Mouse (Mus musculus): ENCODE measurements around the gene Tjp2. TPM values are rescaled to one million over a fixed set of nuclear protein-coding genes. Genes with fewer than 3 reads are reported as not detected.

Gene Tjp2
- polyA plus RNA-seq, 1 experiment from 2014 or later: 22.7 TPM

- H3K27me3 ChIP-seq (ENCODE audit: control insufficient read depth, insufficient read depth, low read length): no peaks in the 10 kb centered on the region
- peak; percentile 52 for ATAC-seq (ENCODE audit: insufficient number of reproducible peaks, insufficient read depth, low FRiP score, low read depth)
Measured at GRCm38 (mm10) chr19:24212552-24213249, 12.1 kb downstream of the Tjp2 start.

GRCm38 (mm10) chr19:24211168-24211567 lies 13.7 kb downstream of the Tjp2 start:
- Histone ChIP-seq H3K27me3 (ENCODE audit: control insufficient read depth, insufficient read depth, low read length) (no peaks in the 10 kb centered on the region), H3K27ac (replicated peaks in 1 of 2; ENCODE audit: control insufficient read depth in 1 of 2, insufficient read depth in 1 of 2, low read depth in 2 of 2, low read length in 2 of 2) (no peak overlapping the region), H3K9me3 (ENCODE audit: control insufficient read depth, low read length) (peaks cover 3% of the 10 kb centered on the region; the same call in 1 of the 2 replicates), H3K4me2 (ENCODE audit: low read length) (no peak overlapping the region), H3K9ac (ENCODE audit: low read length) (no peak overlapping the region), H3K4me3 (ENCODE audit: control insufficient read depth in 1 of 2, insufficient read depth in 1 of 2, low read depth in 1 of 2, low read length in 2 of 2) (no peak overlapping the region), H3K4me1 (ENCODE audit: control insufficient read depth in 2 of 2, insufficient read depth in 2 of 2, low read length in 2 of 2) (peaks cover 21 to 31% of the 10 kb centered on the region in 2 experiments), H3K36me3 (ENCODE audit: control insufficient read depth, insufficient read depth, low read length) (no peaks in the 10 kb centered on the region)
- no peak for ATAC-seq (ENCODE audit: insufficient number of reproducible peaks, insufficient read depth, low FRiP score, low read depth)
- 69% methylated on average over 10 of the region's 10 CpGs for WGBS

More at GRCm38 (mm10) chr19:24212552-24213249, 12.1 kb downstream of the Tjp2 start:
- peaks cover 21 to 31% of the 10 kb centered on the region in 2 experiments for H3K4me1 ChIP-seq (ENCODE audit: control insufficient read depth in 2 of 2, insufficient read depth in 2 of 2, low read length in 2 of 2)
- H3K4me2 ChIP-seq (ENCODE audit: low read length): peak overlapping the region; percentile 49
- H3K27ac ChIP-seq (replicated peaks in 1 of 2; ENCODE audit: control insufficient read depth in 1 of 2, insufficient read depth in 1 of 2, low read depth in 2 of 2, low read length in 2 of 2): peak overlapping the region; percentile 77 to 83
- peak overlapping the region; percentile 40; the same call in 1 of the 2 replicates for H3K9ac ChIP-seq (ENCODE audit: low read length)
- H3K4me3 ChIP-seq (ENCODE audit: control insufficient read depth in 1 of 2, insufficient read depth in 1 of 2, low read depth in 1 of 2, low read length in 2 of 2): no peak overlapping the region
- H3K9me3 ChIP-seq (ENCODE audit: control insufficient read depth, low read length): peaks cover 3% of the 10 kb centered on the region; the same call in 1 of the 2 replicates
- 39% methylated on average over 12 of the region's 12 CpGs for WGBS
- no peaks in the 10 kb centered on the region for H3K36me3 ChIP-seq (ENCODE audit: control insufficient read depth, insufficient read depth, low read length)

- peaks cover 17 to 31% of the 10 kb centered on the region in 2 experiments for H3K4me1 ChIP-seq (ENCODE audit: control insufficient read depth in 2 of 2, insufficient read depth in 2 of 2, low read length in 2 of 2)
- H3K4me3 ChIP-seq (ENCODE audit: control insufficient read depth in 1 of 2, insufficient read depth in 1 of 2, low read depth in 1 of 2, low read length in 2 of 2): no peak overlapping the region
- no peaks in the 10 kb centered on the region for H3K27me3 ChIP-seq (ENCODE audit: control insufficient read depth, insufficient read depth, low read length)
- 92% methylated on average over 15 of the region's 15 CpGs for whole genome bisulfite sequencing
- no peak overlapping the region for H3K27ac ChIP-seq (replicated peaks in 1 of 2; ENCODE audit: control insufficient read depth in 1 of 2, insufficient read depth in 1 of 2, low read depth in 2 of 2, low read length in 2 of 2)
- H3K9me3 ChIP-seq (ENCODE audit: control insufficient read depth, low read length): peaks cover 3% of the 10 kb centered on the region; the same call in 1 of the 2 replicates
- H3K9ac ChIP-seq (ENCODE audit: low read length): no peak overlapping the region
- no peaks in the 10 kb centered on the region for H3K36me3 ChIP-seq (ENCODE audit: control insufficient read depth, insufficient read depth, low read length)
- ATAC-seq (ENCODE audit: insufficient number of reproducible peaks, insufficient read depth, low FRiP score, low read depth): no peak
- no peak overlapping the region for H3K4me2 ChIP-seq (ENCODE audit: low read length)
Measured at GRCm38 (mm10) chr19:24209516-24209915, 15.3 kb downstream of the Tjp2 start.

- Histone ChIP-seq H3K4me3 (ENCODE audit: control insufficient read depth in 1 of 2, insufficient read depth in 1 of 2, low read depth in 1 of 2, low read length in 2 of 2) (no peak overlapping the region), H3K27me3 (ENCODE audit: control insufficient read depth, insufficient read depth, low read length) (no peaks in the 10 kb centered on the region), H3K36me3 (ENCODE audit: control insufficient read depth, insufficient read depth, low read length) (no peaks in the 10 kb centered on the region), H3K4me1 (ENCODE audit: control insufficient read depth in 2 of 2, insufficient read depth in 2 of 2, low read length in 2 of 2) (peaks cover 12 to 23% of the 10 kb centered on the region in 2 experiments), H3K9ac (ENCODE audit: low read length) (no peak overlapping the region), H3K9me3 (ENCODE audit: control insufficient read depth, low read length) (peaks cover 3% of the 10 kb centered on the region; the same call in 1 of the 2 replicates), H3K27ac (replicated peaks in 1 of 2; ENCODE audit: control insufficient read depth in 1 of 2, insufficient read depth in 1 of 2, low read depth in 2 of 2, low read length in 2 of 2) (no peak overlapping the region), H3K4me2 (ENCODE audit: low read length) (no peak overlapping the region)
- 83% methylated on average over 1 of the region's 1 CpGs for WGBS
- ATAC-seq (ENCODE audit: insufficient number of reproducible peaks, insufficient read depth, low FRiP score, low read depth): no peak
Measured at GRCm38 (mm10) chr19:24207967-24208366, 16.9 kb downstream of the Tjp2 start.

DNA sequence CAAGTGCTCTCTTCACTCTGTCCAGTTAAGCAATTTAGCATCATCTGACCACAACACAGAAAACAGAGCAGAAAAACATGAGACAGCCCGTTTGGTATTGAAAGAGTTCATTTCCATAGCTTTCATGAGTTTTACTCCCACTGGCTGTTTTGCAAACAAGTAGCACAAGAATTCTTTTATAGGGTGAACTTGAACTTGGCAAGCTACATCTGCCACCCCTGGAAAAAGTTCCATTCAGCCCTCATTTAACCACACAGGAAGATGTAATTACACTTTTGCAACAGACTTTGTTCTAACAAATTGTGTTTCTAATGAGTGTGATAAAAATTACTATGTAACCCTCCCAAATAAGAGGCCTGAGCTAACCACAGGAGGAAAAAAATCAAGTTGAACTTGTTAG lies 19.8 kb downstream of the Tjp2 start:
- no peak overlapping the region for H3K4me3 ChIP-seq (ENCODE audit: control insufficient read depth in 1 of 2, insufficient read depth in 1 of 2, low read depth in 1 of 2, low read length in 2 of 2)
- no peaks in the 10 kb centered on the region for H3K36me3 ChIP-seq (ENCODE audit: control insufficient read depth, insufficient read depth, low read length)
- ATAC-seq (ENCODE audit: insufficient number of reproducible peaks, insufficient read depth, low FRiP score, low read depth): no peak
- peaks cover 3% of the 10 kb centered on the region; the same call in 1 of the 2 replicates for H3K9me3 ChIP-seq (ENCODE audit: control insufficient read depth, low read length)
- H3K4me2 ChIP-seq (ENCODE audit: low read length): no peak overlapping the region
- H3K9ac ChIP-seq (ENCODE audit: low read length): no peak overlapping the region
- no peak overlapping the region for H3K27ac ChIP-seq (replicated peaks in 1 of 2; ENCODE audit: control insufficient read depth in 1 of 2, insufficient read depth in 1 of 2, low read depth in 2 of 2, low read length in 2 of 2)
- WGBS: 44% methylated on average over 1 of the region's 1 CpGs
- H3K27me3 ChIP-seq (ENCODE audit: control insufficient read depth, insufficient read depth, low read length): no peaks in the 10 kb centered on the region
- peaks cover 0 to 3% of the 10 kb centered on the region in 2 experiments; a peak in 1 of 4 replicates for H3K4me1 ChIP-seq (ENCODE audit: control insufficient read depth in 2 of 2, insufficient read depth in 2 of 2, low read length in 2 of 2)

- H3K27me3 ChIP-seq (ENCODE audit: control insufficient read depth, insufficient read depth, low read length): no peaks in the 10 kb centered on the region
- no peak overlapping the region for H3K4me2 ChIP-seq (ENCODE audit: low read length)
- H3K27ac ChIP-seq (replicated peaks in 1 of 2; ENCODE audit: control insufficient read depth in 1 of 2, insufficient read depth in 1 of 2, low read depth in 2 of 2, low read length in 2 of 2): no peak overlapping the region
- H3K4me1 ChIP-seq (ENCODE audit: control insufficient read depth in 2 of 2, insufficient read depth in 2 of 2, low read length in 2 of 2): no peaks in the 10 kb centered on the region
- WGBS: 78% methylated on average over 5 of the region's 5 CpGs
- no peak overlapping the region for H3K4me3 ChIP-seq (ENCODE audit: control insufficient read depth in 1 of 2, insufficient read depth in 1 of 2, low read depth in 1 of 2, low read length in 2 of 2)
- no peaks in the 10 kb centered on the region for H3K9me3 ChIP-seq (ENCODE audit: control insufficient read depth, low read length)
- ATAC-seq (ENCODE audit: insufficient number of reproducible peaks, insufficient read depth, low FRiP score, low read depth): no peak
- H3K9ac ChIP-seq (ENCODE audit: low read length): no peak overlapping the region
- H3K36me3 ChIP-seq (ENCODE audit: control insufficient read depth, insufficient read depth, low read length): no peaks in the 10 kb centered on the region
Measured at GRCm38 (mm10) chr19:24201848-24202247, 23.0 kb downstream of the Tjp2 start.

DNA sequence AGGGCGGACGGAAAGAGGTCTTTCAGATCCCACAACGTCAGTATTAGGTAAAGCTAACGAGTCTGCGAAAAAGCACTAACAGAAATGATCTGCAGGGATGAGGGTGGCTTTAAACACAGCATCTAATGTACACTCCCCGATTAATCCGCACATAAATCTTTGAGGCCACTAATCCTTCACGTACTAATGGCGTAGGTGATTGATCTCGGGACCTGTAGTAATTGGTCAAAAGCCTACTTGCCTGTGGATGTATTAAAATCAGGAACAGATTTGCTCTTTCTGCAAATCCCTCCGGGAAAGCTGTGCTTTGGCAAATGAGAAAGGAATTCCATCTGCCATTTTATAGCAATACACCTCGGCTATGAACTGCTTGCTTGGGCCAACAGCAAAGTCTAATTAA lies 24.3 kb downstream of the Tjp2 start:
- no peak overlapping the region for H3K27ac ChIP-seq (replicated peaks in 1 of 2; ENCODE audit: control insufficient read depth in 1 of 2, insufficient read depth in 1 of 2, low read depth in 2 of 2, low read length in 2 of 2)
- no peak overlapping the region for H3K4me3 ChIP-seq (ENCODE audit: control insufficient read depth in 1 of 2, insufficient read depth in 1 of 2, low read depth in 1 of 2, low read length in 2 of 2)
- no peak overlapping the region for H3K4me2 ChIP-seq (ENCODE audit: low read length)
- H3K9ac ChIP-seq (ENCODE audit: low read length): no peak overlapping the region
- H3K9me3 ChIP-seq (ENCODE audit: control insufficient read depth, low read length): no peaks in the 10 kb centered on the region
- peaks cover 3 to 4% of the 10 kb centered on the region in 2 experiments; a peak in 1 of 4 replicates for H3K4me1 ChIP-seq (ENCODE audit: control insufficient read depth in 2 of 2, insufficient read depth in 2 of 2, low read length in 2 of 2)
- WGBS: 88% methylated on average over 12 of the region's 12 CpGs
- no peaks in the 10 kb centered on the region for H3K27me3 ChIP-seq (ENCODE audit: control insufficient read depth, insufficient read depth, low read length)
- no peaks in the 10 kb centered on the region for H3K36me3 ChIP-seq (ENCODE audit: control insufficient read depth, insufficient read depth, low read length)
- ATAC-seq (ENCODE audit: insufficient number of reproducible peaks, insufficient read depth, low FRiP score, low read depth): no peak
